Mouse (Mus musculus) spleen, adult 2 months (tissue): ENCODE measurements around the gene Noxo1. TPM values are rescaled to one million over a fixed set of nuclear protein-coding genes. Genes with fewer than 3 reads are reported as not detected.

Source experiments
- DNase-seq, 2 experiments: peaks; one replicate each; pipeline versions ENCODE4 v3.0.0 to v3.0.0-alpha.2; 2012 to 2021; ENCODE audit warnings: low spot score in 2 of 2, low read depth in 1 of 2
- H3K27ac ChIP-seq: fragments of 200-500 bp; 2 replicates; pipeline ENCODE4 v1.5.1; 2012; ENCODE audit warnings: low read length, inconsistent platforms; ENCODE audit not compliant: insufficient read depth
- H3K27me3 ChIP-seq: fragments of 200-500 bp; 2 replicates; pipeline ENCODE4 v1.6.1; 2012; ENCODE audit warnings: mild to moderate bottlenecking, moderate library complexity, low read length, inconsistent platforms; ENCODE audit not compliant: control insufficient read depth, insufficient read depth
- H3K36me3 ChIP-seq: fragments of 200-500 bp; 2 replicates; pipeline ENCODE4 v1.6.1; 2012; ENCODE audit warnings: mild to moderate bottlenecking, low read length, inconsistent platforms; ENCODE audit not compliant: control insufficient read depth, insufficient read depth
- H3K4me1 ChIP-seq: fragments of 200-500 bp; 2 replicates; pipeline ENCODE4 v1.6.1; 2011; ENCODE audit warnings: inconsistent platforms; ENCODE audit not compliant: control insufficient read depth, insufficient read depth, insufficient read length
- H3K4me3 ChIP-seq: fragments of 200-500 bp; 2 replicates; pipeline ENCODE4 v1.5.1; 2011; ENCODE audit warnings: mild to moderate bottlenecking, inconsistent platforms; ENCODE audit not compliant: insufficient read depth, insufficient read length; ENCODE audit errors: extremely low read depth
- CTCF ChIP-seq: fragments of 200-500 bp; IDR thresholded peaks from 2 replicates; pipeline ENCODE4 v1.5.1; 2011; ENCODE audit warnings: mild to moderate bottlenecking, inconsistent platforms; ENCODE audit not compliant: insufficient read depth, insufficient read length, insufficient replicate concordance; ENCODE audit errors: extremely low read depth
- POLR2A ChIP-seq: fragments of 200-500 bp; IDR thresholded peaks from 2 replicates; pipeline ENCODE4 v1.6.1; 2011; ENCODE audit warnings: low read depth, low read length, inconsistent platforms
- WGBS: fragments of 180-500 bp; shearing (Covaris S2); methylation state at CpG from one replicate; pipeline ENCODE4 v1.1.7; 2018; 5-methylcytosine and 5-hydroxymethylcytosine counted together
- polyA plus RNA-seq: library from polyadenylated mRNA; depleted of rRNA; stranded (reverse); fragments of >200 nt; gene quantifications from 2 replicates; pipeline ENCODE4 v1.2.3, GENCODE M21; 2012

Noxo1 gene
- polyA plus RNA-seq, 1 experiment = 6.8 TPM

DNA sequence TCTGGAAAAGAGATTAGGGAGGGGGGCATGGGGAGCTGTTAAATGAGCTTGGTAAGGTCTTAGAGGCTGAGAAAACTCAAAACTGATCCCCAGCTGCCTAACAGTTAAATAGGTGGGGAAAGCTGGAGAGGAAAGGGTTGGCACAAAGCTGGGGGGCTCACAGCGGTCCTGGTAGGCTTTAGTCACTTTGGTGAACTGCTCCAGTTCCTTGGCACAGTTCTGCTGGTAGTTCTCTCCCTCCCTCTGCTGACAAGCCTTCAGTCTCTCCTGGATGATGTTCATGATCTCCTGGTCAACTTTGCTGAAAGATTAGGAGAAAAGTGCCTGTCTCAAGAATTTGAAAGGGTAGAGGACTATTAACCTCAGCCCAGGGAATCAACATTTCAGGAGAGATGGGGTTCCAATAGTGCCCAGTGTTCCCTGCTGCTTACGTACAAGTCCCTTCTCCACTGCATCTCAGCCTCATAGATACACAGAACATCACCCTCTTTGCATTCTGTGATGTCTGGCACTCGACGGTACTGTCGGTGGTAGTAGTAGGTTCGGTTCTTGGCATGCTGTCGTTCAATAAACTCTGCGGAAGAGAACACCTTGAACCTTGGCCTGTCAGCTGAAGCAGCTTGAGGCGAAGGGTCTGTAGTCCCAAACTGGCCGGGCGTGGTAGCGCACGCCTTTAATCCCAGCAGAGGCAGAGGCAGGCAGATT is 26.3 kb downstream of the Noxo1 start:
- WGBS = 57% methylated on average over 13 of the region's 13 CpGs
- TF ChIP-seq CTCF (no peak), POLR2A (no peak)
- H3K4me3 ChIP-seq = no peak overlapping the region

DNA sequence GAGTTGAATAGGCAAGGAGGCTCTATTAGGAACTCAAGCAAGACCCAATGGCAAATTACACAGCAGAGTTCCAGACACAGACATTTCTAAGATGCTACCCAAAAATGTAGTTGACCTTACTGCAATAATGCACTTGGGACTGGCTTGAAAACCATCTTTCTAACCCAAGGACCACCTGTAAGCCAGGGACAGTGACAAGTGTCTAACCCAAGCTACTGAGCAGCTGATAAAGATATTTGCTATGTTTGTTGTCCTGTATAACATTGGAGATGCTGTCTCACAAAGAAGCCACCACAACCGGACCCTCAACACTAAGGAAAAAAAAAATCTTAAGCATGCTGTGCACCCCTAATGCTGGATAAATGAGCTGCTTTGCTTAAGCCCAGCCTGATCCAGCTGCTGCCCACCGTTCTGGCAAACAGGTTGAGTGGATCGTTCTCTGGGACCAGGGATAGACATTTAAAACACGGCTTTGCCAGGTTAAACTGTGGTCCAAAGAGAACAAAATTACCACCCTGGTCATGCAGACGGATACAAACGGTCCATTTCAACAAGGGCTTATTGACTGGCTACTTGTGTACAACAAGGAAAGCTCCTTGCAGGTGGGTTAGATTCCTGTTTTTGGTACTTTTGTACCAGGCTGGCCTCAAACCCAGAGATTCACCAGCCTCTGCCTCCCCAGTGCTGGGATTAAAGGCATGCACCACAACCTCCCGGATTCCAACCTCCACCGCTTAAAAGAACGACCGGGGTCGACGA is 27.3 kb downstream of the Noxo1 start:
- Histone ChIP-seq H3K4me3 (peak overlapping the region; percentile 98), H3K27ac (peak overlapping the region; percentile 89; the same call in 1 of the 2 replicates), H3K36me3 (peaks cover 12% of the 10 kb centered on the region), H3K4me1 (peaks cover 7% of the 10 kb centered on the region), H3K27me3 (no peaks in the 10 kb centered on the region)
- TF ChIP-seq POLR2A (no peak), CTCF (no peak)
- DNase-seq = no peak
- WGBS = 3% methylated on average over 12 of the region's 12 CpGs

More for the DNA sequence above, 26.3 kb downstream of the Noxo1 start:
- H3K27ac ChIP-seq = no peak overlapping the region
- peaks cover 12% of the 10 kb centered on the region for H3K36me3 ChIP-seq
- no peak for DNase-seq
- H3K4me1 ChIP-seq = peaks cover 7% of the 10 kb centered on the region
- no peaks in the 10 kb centered on the region for H3K27me3 ChIP-seq

DNA sequence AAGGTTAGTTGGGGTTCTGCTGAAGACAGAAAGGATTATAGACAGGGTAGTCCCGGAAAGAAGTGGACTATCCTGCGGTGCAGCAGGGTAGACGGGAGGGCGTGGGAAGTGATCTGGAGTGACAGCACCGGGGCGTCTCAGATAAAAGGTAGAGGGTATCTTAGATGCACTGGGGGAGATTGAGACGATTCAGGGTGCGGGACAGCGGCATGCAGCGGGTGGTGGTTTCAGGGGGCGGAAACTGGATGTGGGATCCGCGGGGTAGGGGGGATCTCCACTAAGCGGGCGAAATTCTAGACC is 27.8 kb downstream of the Noxo1 start:
- WGBS = under 1% methylated on average over 15 of the region's 15 CpGs
- H3K4me1 ChIP-seq = peaks cover 7% of the 10 kb centered on the region
- H3K27me3 ChIP-seq = no peaks in the 10 kb centered on the region
- peak overlapping the region; percentile 89 for H3K27ac ChIP-seq
- DNase-seq = no peak
- H3K4me3 ChIP-seq = peak overlapping the region; percentile 98
- H3K36me3 ChIP-seq = peaks cover 12% of the 10 kb centered on the region
- TF ChIP-seq CTCF (no peak), POLR2A (no peak)

DNA sequence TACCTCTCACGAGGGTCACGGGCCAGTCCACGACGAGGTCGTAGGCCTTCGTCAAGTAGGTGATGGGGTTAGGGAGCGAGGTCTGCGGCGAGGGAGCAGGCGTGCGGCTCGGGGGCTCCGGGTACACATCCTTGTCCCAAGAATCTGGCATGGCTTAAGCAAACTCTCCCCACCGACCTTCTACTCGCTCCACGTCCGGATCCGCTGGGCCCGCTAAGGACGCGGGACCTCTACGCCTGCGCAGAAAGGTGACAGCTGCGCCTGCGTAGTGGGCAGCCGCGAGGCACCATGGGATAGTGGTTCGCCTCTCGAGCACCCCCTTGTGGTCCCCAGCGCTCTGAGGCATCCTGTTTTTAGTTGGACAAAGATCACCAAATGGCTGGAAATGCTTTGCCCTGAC is 28.1 kb downstream of the Noxo1 start, which contains the start of gene Ndufb10:
Gene Ndufb10, minus strand, starts transcription at position 295 of the 400 bp plus-strand sequence.
- peaks cover 12% of the 10 kb centered on the region for H3K36me3 ChIP-seq
- peak; percentile 82 to 93 for DNase-seq
- H3K27ac ChIP-seq = peak within 1 kb of the TSS; percentile 89
- peaks cover 7% of the 10 kb centered on the region for H3K4me1 ChIP-seq
- no peaks in the 10 kb centered on the region for H3K27me3 ChIP-seq
- TF ChIP-seq POLR2A (peak; percentile 93), CTCF (peak; percentile 94)
- H3K4me3 ChIP-seq = peak within 1 kb of the TSS; percentile 98
- 0% methylated on average over 30 of the region's 30 CpGs for WGBS

DNA sequence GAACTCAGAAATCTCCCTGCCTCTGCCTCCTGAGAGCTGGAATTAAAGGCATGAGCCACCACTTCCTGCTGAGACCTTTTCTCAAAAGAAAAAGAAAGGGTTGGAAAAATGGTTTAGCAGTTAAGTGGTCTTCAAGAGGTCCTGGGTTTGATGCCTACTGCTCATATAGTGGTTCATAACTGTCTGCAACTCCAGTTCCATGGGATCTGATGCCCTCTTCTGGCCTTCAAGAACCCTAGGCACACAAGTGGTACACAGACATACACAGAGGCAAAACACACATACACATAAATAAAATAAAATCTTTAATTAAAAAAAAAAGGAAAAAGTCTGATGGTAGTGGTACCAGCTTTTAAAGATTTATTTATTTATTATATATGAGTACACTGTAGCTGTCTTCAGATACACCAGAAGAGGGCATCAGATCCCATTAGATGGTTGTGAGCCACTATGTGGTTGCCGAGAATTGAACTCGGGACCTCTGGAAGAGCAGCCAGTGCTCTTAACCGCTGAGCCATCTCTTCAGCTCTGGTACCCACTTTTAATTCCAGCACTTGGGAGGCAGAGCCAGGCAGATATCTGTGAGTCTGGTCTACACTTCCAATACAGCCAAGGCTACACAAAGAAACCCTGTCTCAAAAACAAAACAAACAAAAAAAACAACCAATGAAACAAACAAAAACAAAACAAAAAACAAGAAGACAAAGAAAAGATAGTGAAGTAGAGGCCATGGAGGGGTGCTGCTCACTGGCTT is 29.8 kb downstream of the Noxo1 start:
- Histone ChIP-seq H3K4me1 (peaks cover 7% of the 10 kb centered on the region), H3K4me3 (no peak overlapping the region), H3K36me3 (peaks cover 10% of the 10 kb centered on the region), H3K27me3 (no peaks in the 10 kb centered on the region), H3K27ac (no peak overlapping the region)
- TF ChIP-seq POLR2A (no peak), CTCF (no peak)
- WGBS = 75% methylated on average over 3 of the region's 3 CpGs
- no peak for DNase-seq

DNA sequence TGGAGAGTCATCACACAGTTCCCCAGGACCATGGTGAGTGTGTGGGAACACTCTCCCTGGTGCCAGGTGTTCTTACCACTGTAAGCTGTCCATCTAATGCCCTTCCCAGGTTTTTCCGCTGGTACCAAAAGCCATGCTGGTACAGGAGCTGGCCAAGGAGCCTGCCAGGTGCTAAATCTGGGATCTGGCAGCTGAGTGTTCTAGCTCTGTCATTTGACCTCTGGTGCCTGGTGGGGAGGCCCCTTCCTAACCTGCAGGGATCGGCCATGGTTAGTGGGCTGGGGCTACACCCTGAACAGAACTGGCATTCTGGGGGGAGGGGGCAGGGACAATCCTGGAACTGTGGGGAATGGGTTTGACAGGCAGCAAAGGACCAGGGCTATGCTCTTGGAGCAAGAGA is 31.6 kb downstream of the Noxo1 start, which contains the start of gene Rpl3l:
Gene Rpl3l, plus strand, starts transcription at position 203 of the 400 bp plus-strand sequence.
- 91% methylated on average over 2 of the region's 2 CpGs for WGBS

DNA sequence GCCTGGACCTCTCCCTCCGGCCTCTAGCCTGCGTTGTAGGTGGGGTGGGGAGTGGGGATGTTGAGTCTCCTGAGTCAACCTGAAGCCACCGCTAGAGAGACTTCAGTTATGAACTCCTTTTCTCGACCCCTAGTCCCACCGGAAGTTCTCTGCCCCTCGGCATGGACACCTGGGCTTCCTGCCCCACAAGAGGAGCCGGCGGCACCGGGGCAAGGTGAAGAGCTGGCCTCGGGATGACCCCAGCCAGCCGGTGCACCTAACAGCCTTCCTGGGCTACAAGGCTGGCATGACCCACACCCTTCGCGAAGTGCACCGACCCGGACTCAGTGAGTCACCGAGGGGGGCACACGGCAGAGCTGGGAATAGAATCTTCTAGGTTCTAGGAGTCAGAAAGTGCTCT is 32.1 kb downstream of the Noxo1 start:
- no peak overlapping the region for H3K4me3 ChIP-seq
- TF ChIP-seq POLR2A (no peak), CTCF (no peak)
- H3K27ac ChIP-seq = no peak overlapping the region
- DNase-seq = no peak
- H3K36me3 ChIP-seq = no peaks in the 10 kb centered on the region
- WGBS = 86% methylated on average over 17 of the region's 17 CpGs
- peaks cover 5% of the 10 kb centered on the region; the same call in 1 of the 2 replicates for H3K4me1 ChIP-seq
- no peaks in the 10 kb centered on the region for H3K27me3 ChIP-seq

More for the DNA sequence above, 31.6 kb downstream of the Noxo1 start, which contains the start of gene Rpl3l:
- no peak for DNase-seq
- H3K36me3 ChIP-seq = no peaks in the 10 kb centered on the region
- no peaks in the 10 kb centered on the region for H3K27me3 ChIP-seq
- TF ChIP-seq POLR2A = no peak
- no peak for TF ChIP-seq CTCF
- H3K4me1 ChIP-seq = peaks cover 7% of the 10 kb centered on the region; the same call in 1 of the 2 replicates
- H3K27ac ChIP-seq = no peak within 1 kb of the TSS
- no peak within 1 kb of the TSS for H3K4me3 ChIP-seq
